In genomic region chr4:32319327-32319726, GRCm38 (mm10) we compare ENCODE assay signal across 14 mouse cellular contexts.
"Had no signal": no experiment of that assay in that cellular context is flagged by ENCODE, and none has a peak within 500 bp of the region (broad histone marks: within the 10 kb centered on the region; RNA-seq: fewer than 3 reads in every experiment).

No protein-coding gene starts in this region.

- H3K27me3 ChIP-seq: midbrain, embryonic 12.5 days; neural tube, embryonic 13.5 days; neural tube, embryonic 15.5 days had no signal

- H3K27ac ChIP-seq: midbrain, embryonic 10.5 days; midbrain, embryonic 12.5 days; neural tube, embryonic 13.5 days; neural tube, embryonic 15.5 days had no signal

- H3K9me3 ChIP-seq: neural tube, embryonic 15.5 days had no signal

- DNase-seq: lung, adult 18-20 months; lung, embryonic 14.5 days; midbrain, embryonic 14.5 days; right cerebral cortex, postnatal 14 days; right cerebral cortex, postnatal 4 days; spleen, adult 18-20 months; thymus, adult 18-20 months; thymus, postnatal 14 days; thymus, postnatal 36 days had no signal

- H3K4me3 ChIP-seq: midbrain, embryonic 10.5 days; midbrain, embryonic 12.5 days; myocyte; neural tube, embryonic 13.5 days; neural tube, embryonic 15.5 days had no signal
